Mouse (Mus musculus): ENCODE measurements at regions not wholly inside any gene's neighbourhood (a gene's known extent, or its start where the extent isn't known, plus 50 kb on each side); places are given as distances from the start of the nearest gene placed in this dataset.

DNA sequence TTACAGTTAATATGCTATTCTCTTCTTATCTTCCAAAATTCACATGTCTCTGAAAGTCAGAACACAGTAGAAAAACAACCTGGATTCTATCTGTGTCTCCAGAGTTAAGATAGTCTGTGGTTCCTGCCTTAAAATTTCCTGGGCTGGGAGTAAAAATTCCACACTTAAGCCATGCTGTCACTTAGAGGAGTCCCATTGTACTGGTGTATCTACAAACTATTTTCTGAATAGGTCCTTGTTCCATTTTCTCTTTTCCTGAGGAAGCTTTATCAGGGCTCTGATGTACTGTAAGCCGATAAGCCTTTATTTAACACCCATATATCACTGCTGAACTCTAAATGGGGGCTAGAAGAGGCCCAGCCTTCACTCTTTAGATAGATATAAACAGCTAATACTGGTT, 1171.1 kb downstream of the Efnb2 start:
- Histone ChIP-seq H3K4me2 (ENCODE audit: low read length) (no peak overlapping the region), H3K27me3 (replicated peaks; ENCODE audit: control insufficient read depth, insufficient read depth, low read length) (no peaks in the 10 kb centered on the region), H3K4me1 (ENCODE audit: control insufficient read depth, insufficient read depth, low read depth, low read length) (no peaks in the 10 kb centered on the region), H3K27ac (ENCODE audit: low read depth, low read length) (no peak overlapping the region), H3K36me3 (ENCODE audit: control insufficient read depth, insufficient read depth, low read length) (no peaks in the 10 kb centered on the region), H3K4me3 (ENCODE audit: low read length) (no peak overlapping the region), H3K9ac (ENCODE audit: low read depth, low read length) (no peak overlapping the region), H3K9me3 (ENCODE audit: control insufficient read depth, low read length) (no peaks in the 10 kb centered on the region)
- WGBS, result 77% methylated on average over 1 of the region's 1 CpGs
- ATAC-seq, result no peak

DNA sequence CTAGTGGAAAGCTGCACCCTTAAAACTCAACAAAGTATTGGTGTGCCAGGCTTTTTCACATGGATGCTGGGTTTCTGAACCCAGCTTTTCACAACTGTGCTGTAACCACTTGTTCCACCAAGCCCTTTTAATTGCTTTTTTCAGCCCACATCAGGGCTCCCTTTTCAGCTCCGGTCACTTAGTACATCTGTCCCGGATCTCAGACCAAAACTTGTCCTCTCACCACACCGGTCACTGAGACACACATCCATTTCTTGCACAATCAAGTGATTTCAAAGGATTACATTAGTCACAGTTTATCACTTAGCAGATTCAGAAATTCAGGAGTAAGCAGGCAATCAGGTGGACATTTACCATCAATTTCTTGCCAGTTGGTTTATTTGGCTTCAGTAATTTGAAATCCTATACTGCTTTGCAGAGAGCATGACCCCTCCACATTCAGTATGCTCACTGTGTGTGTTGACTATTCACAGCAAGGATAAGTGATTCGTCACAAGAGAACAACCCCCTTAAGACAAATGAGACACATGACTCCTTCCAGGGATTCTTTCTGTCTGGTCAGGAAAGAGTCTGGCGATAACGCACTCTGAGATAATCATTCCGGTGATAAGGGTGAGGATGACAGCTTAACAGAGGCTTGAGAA, 1188.8 kb downstream of the Efnb2 start:
- WGBS, result 23% methylated on average over 7 of the region's 7 CpGs
- ATAC-seq, result no peak
- Histone ChIP-seq H3K4me1 (ENCODE audit: control insufficient read depth, insufficient read depth, low read depth, low read length) (no peaks in the 10 kb centered on the region), H3K27me3 (replicated peaks; ENCODE audit: control insufficient read depth, insufficient read depth, low read length) (no peaks in the 10 kb centered on the region), H3K4me2 (ENCODE audit: low read length) (no peak overlapping the region), H3K36me3 (ENCODE audit: control insufficient read depth, insufficient read depth, low read length) (no peaks in the 10 kb centered on the region), H3K27ac (ENCODE audit: low read depth, low read length) (no peak overlapping the region), H3K4me3 (ENCODE audit: low read length) (no peak overlapping the region), H3K9me3 (ENCODE audit: control insufficient read depth, low read length) (no peaks in the 10 kb centered on the region), H3K9ac (ENCODE audit: low read depth, low read length) (no peak overlapping the region)

DNA sequence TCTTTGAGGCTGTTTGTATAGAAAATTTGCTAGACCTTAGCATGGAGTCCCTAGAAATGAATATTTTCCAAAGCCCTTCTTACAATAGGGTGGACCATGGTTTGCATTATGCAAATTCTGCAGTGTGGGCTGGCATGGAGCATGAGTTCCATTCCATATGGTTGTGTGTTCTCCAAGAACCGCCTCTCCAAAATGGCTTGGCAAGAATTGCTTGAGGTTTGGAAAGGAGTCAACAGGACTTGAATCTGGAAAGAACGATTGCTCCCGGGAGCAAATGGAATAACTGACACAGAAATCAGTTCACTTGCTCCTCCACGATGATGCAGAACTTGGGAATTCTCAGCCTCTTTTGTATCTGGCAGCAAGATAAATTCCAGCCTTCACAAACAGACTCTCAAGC, 1191.8 kb downstream of the Efnb2 start:
- H3K9me3 ChIP-seq (ENCODE audit: control insufficient read depth, low read length), result no peaks in the 10 kb centered on the region
- no peaks in the 10 kb centered on the region for H3K27me3 ChIP-seq (replicated peaks; ENCODE audit: control insufficient read depth, insufficient read depth, low read length)
- 85% methylated on average over 4 of the region's 4 CpGs for WGBS
- no peak overlapping the region for H3K4me2 ChIP-seq (ENCODE audit: low read length)
- no peak for ATAC-seq
- no peak overlapping the region for H3K27ac ChIP-seq (ENCODE audit: low read depth, low read length)
- H3K9ac ChIP-seq (ENCODE audit: low read depth, low read length), result no peak overlapping the region
- no peaks in the 10 kb centered on the region for H3K36me3 ChIP-seq (ENCODE audit: control insufficient read depth, insufficient read depth, low read length)
- H3K4me3 ChIP-seq (ENCODE audit: low read length), result no peak overlapping the region
- H3K4me1 ChIP-seq (ENCODE audit: control insufficient read depth, insufficient read depth, low read depth, low read length), result no peaks in the 10 kb centered on the region

DNA sequence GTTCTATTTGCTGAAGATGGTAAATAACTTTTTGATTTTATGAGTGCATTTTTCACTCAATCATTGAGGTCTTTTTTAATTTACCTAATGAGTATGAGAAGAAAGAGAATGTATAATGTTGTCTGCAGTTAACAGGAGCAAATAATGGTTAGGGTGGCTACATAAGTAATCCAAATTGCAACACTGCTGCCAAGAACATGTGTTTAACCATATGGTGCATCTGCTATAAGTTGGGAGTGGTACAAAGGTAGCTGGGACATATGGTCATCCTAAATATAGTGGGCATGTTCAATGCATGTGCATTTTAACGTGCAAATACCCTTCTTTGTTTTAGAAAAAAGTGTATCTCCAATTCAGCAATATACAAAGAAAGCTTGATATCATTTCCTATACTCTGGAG, 1198.2 kb downstream of the Efnb2 start:
- Histone ChIP-seq H3K9me3 (ENCODE audit: control insufficient read depth, low read length) (no peaks in the 10 kb centered on the region), H3K27ac (ENCODE audit: low read depth, low read length) (no peak overlapping the region), H3K27me3 (replicated peaks; ENCODE audit: control insufficient read depth, insufficient read depth, low read length) (no peaks in the 10 kb centered on the region), H3K36me3 (ENCODE audit: control insufficient read depth, insufficient read depth, low read length) (no peaks in the 10 kb centered on the region), H3K4me1 (ENCODE audit: control insufficient read depth, insufficient read depth, low read depth, low read length) (no peaks in the 10 kb centered on the region), H3K4me3 (ENCODE audit: low read length) (no peak overlapping the region), H3K4me2 (ENCODE audit: low read length) (no peak overlapping the region), H3K9ac (ENCODE audit: low read depth, low read length) (no peak overlapping the region)
- WGBS, result 71% methylated on average over 1 of the region's 1 CpGs
- no peak for ATAC-seq

DNA sequence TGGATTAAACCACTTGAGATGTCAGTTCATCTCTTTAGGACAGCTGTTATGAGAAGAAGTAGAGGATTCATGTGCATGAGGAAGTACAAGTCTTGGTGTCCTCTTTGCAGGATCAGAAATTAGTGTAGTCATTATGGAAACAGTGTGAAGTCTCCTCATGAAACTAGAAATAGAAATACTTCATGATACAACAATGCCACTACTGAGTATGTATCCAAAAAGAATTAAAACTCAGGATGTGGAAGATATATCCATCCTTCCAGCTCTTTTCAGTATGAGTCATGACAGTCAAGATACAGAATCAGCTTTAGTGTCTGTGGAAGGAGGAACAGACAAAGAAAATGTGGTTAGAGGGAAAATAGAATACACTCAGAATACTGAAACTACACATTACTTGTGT, 1211.7 kb downstream of the Efnb2 start:
- no peaks in the 10 kb centered on the region for H3K27me3 ChIP-seq (replicated peaks; ENCODE audit: control insufficient read depth, insufficient read depth, low read length)
- H3K9ac ChIP-seq (ENCODE audit: low read depth, low read length), result no peak overlapping the region
- no peak overlapping the region for H3K4me3 ChIP-seq (ENCODE audit: low read length)
- no peak overlapping the region for H3K27ac ChIP-seq (ENCODE audit: low read depth, low read length)
- no peak overlapping the region for H3K4me2 ChIP-seq (ENCODE audit: low read length)
- no peak for ATAC-seq
- no peaks in the 10 kb centered on the region for H3K4me1 ChIP-seq (ENCODE audit: control insufficient read depth, insufficient read depth, low read depth, low read length)
- H3K36me3 ChIP-seq (ENCODE audit: control insufficient read depth, insufficient read depth, low read length), result no peaks in the 10 kb centered on the region
- no peaks in the 10 kb centered on the region for H3K9me3 ChIP-seq (ENCODE audit: control insufficient read depth, low read length)

DNA sequence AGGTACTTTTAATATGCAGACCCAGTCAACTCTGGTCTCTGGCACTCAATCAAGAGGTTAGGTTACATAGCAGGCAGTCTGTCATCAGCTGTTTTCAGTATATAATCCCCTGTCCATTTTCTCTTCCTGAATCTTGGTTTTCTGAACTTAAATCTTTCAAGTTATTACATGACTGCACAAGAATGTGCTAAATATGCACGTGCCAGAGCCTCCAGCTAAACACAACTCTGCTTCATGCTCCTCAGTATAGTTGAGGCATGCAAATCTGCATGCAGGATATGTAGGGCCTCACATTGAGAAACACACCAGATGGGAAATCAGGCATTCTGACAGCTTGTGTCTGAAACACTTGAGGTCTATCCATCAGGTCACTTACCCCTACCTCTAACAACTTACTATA, 1214.0 kb downstream of the Efnb2 start:
- H3K27me3 ChIP-seq (replicated peaks; ENCODE audit: control insufficient read depth, insufficient read depth, low read length), result no peaks in the 10 kb centered on the region
- H3K4me1 ChIP-seq (ENCODE audit: control insufficient read depth, insufficient read depth, low read depth, low read length), result no peaks in the 10 kb centered on the region
- no peaks in the 10 kb centered on the region for H3K9me3 ChIP-seq (ENCODE audit: control insufficient read depth, low read length)
- no peak overlapping the region for H3K9ac ChIP-seq (ENCODE audit: low read depth, low read length)
- H3K36me3 ChIP-seq (ENCODE audit: control insufficient read depth, insufficient read depth, low read length), result no peaks in the 10 kb centered on the region
- H3K27ac ChIP-seq (ENCODE audit: low read depth, low read length), result no peak overlapping the region
- ATAC-seq, result no peak
- no peak overlapping the region for H3K4me2 ChIP-seq (ENCODE audit: low read length)
- WGBS, result 55% methylated on average over 1 of the region's 1 CpGs
- H3K4me3 ChIP-seq (ENCODE audit: low read length), result no peak overlapping the region

DNA sequence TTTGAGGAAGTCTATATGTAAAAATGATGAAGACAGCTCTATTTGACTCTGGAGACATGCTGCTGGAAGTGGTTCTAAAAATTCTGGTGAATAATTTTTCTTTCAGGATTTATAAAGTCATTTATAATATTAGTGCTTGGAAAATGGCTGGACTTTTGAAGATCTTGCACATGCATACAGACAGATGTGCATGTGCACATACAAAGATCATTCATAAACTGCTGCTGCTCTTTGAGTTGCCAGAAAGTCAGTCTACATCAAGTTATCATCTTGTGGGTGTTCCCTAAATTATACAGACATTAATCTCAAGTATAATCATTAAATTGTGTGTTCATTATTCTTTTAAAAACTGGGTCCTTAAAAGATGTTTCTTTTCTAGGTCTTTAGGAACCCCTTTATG, 1220.2 kb downstream of the Efnb2 start:
- H3K4me2 ChIP-seq (ENCODE audit: low read length), result no peak overlapping the region
- no peak overlapping the region for H3K9ac ChIP-seq (ENCODE audit: low read depth, low read length)
- H3K4me1 ChIP-seq (ENCODE audit: control insufficient read depth, insufficient read depth, low read depth, low read length), result 0 out of 2 replicates have a peak, but pooled peaks cover 3% of the 10 kb centered on the region
- H3K9me3 ChIP-seq (ENCODE audit: control insufficient read depth, low read length), result no peaks in the 10 kb centered on the region
- no peak overlapping the region for H3K4me3 ChIP-seq (ENCODE audit: low read length)
- H3K36me3 ChIP-seq (ENCODE audit: control insufficient read depth, insufficient read depth, low read length), result no peaks in the 10 kb centered on the region
- ATAC-seq, result peak; percentile 20; the same call in 1 of the 2 replicates
- H3K27ac ChIP-seq (ENCODE audit: low read depth, low read length), result no peak overlapping the region
- H3K27me3 ChIP-seq (replicated peaks; ENCODE audit: control insufficient read depth, insufficient read depth, low read length), result no peaks in the 10 kb centered on the region

DNA sequence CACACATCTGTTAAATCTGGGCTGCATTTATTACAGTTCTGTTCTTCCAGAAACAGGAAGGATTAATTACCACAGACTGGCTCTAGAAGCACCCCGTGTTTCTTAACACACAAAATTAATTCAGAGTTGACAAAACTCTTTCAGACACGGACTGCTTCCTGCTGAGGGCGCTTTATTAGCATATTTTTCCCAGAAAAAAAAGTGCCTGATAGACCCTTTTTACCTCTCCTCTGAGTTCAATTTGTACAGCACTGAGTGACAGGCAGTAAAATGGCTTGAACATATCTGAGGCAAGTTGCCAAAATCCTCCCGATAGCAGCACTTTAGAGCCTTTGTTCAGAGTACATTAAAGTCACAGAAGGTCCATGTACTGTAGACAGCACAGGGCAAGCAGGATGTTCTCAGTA, 1220.8 kb downstream of the Efnb2 start:
- H3K27ac ChIP-seq (ENCODE audit: low read depth, low read length), result no peak overlapping the region
- no peaks in the 10 kb centered on the region for H3K9me3 ChIP-seq (ENCODE audit: control insufficient read depth, low read length)
- H3K36me3 ChIP-seq (ENCODE audit: control insufficient read depth, insufficient read depth, low read length), result no peaks in the 10 kb centered on the region
- H3K4me1 ChIP-seq (ENCODE audit: control insufficient read depth, insufficient read depth, low read depth, low read length), result 0 out of 2 replicates have a peak, but pooled peaks cover 3% of the 10 kb centered on the region
- H3K27me3 ChIP-seq (replicated peaks; ENCODE audit: control insufficient read depth, insufficient read depth, low read length), result no peaks in the 10 kb centered on the region
- H3K4me3 ChIP-seq (ENCODE audit: low read length), result no peak overlapping the region
- 4% methylated on average over 4 of the region's 4 CpGs for WGBS
- H3K4me2 ChIP-seq (ENCODE audit: low read length), result peak overlapping the region; percentile 2
- ATAC-seq, result peak; percentile 96
- H3K9ac ChIP-seq (ENCODE audit: low read depth, low read length), result no peak overlapping the region

DNA sequence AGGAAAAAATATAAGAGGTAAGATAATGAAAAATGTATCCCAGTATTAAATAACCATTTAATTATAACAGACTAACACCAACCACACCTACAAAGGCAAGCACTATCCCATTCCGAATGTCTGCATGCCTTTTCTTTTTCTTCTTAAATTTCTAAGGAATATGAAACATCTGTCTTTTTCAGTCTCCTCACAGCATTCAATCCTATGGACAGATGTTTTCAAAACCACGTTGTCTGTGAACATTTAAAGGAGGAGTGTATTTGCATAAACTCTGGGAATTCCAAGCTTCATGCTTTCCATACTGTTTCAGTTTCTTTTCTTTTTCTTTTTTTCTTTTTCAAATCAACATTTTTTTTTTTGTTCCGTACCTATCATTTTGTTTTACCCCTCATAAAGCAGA, 1221.2 kb downstream of the Efnb2 start:
- H3K4me2 ChIP-seq (ENCODE audit: low read length), result peak overlapping the region; percentile 2
- no peaks in the 10 kb centered on the region for H3K36me3 ChIP-seq (ENCODE audit: control insufficient read depth, insufficient read depth, low read length)
- H3K27ac ChIP-seq (ENCODE audit: low read depth, low read length), result no peak overlapping the region
- no peaks in the 10 kb centered on the region for H3K27me3 ChIP-seq (replicated peaks; ENCODE audit: control insufficient read depth, insufficient read depth, low read length)
- WGBS, result 17% methylated on average over 3 of the region's 3 CpGs
- H3K9me3 ChIP-seq (ENCODE audit: control insufficient read depth, low read length), result no peaks in the 10 kb centered on the region
- H3K4me1 ChIP-seq (ENCODE audit: control insufficient read depth, insufficient read depth, low read depth, low read length), result 0 out of 2 replicates have a peak, but pooled peaks cover 3% of the 10 kb centered on the region
- no peak overlapping the region for H3K9ac ChIP-seq (ENCODE audit: low read depth, low read length)
- ATAC-seq, result no peak
- H3K4me3 ChIP-seq (ENCODE audit: low read length), result no peak overlapping the region

DNA sequence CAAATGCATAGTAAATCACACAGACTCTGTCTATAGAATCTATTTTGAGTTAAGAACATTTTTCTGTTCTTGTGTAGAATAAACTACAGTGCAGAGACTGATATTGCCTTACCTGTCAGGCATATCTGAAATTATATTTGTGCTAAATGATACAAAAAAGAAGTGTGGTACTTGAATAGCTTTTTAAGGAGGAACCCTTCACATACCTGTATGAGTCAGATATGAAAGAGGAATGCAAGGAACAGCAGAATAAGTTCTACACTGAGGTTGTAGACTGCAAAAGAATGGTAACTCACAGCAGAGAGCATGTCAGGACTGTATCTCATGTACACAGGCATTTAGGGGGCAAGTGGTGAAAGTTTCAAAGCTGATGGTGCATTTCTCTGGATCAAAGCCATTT, 1230.6 kb downstream of the Efnb2 start:
- Histone ChIP-seq H3K9ac (ENCODE audit: low read depth, low read length) (no peak overlapping the region), H3K9me3 (ENCODE audit: control insufficient read depth, low read length) (no peaks in the 10 kb centered on the region), H3K4me2 (ENCODE audit: low read length) (no peak overlapping the region), H3K4me3 (ENCODE audit: low read length) (no peak overlapping the region), H3K4me1 (ENCODE audit: control insufficient read depth, insufficient read depth, low read depth, low read length) (no peaks in the 10 kb centered on the region), H3K27me3 (replicated peaks; ENCODE audit: control insufficient read depth, insufficient read depth, low read length) (no peaks in the 10 kb centered on the region), H3K36me3 (ENCODE audit: control insufficient read depth, insufficient read depth, low read length) (no peaks in the 10 kb centered on the region), H3K27ac (ENCODE audit: low read depth, low read length) (no peak overlapping the region)
- ATAC-seq, result no peak
